In the genomic region with DNA sequence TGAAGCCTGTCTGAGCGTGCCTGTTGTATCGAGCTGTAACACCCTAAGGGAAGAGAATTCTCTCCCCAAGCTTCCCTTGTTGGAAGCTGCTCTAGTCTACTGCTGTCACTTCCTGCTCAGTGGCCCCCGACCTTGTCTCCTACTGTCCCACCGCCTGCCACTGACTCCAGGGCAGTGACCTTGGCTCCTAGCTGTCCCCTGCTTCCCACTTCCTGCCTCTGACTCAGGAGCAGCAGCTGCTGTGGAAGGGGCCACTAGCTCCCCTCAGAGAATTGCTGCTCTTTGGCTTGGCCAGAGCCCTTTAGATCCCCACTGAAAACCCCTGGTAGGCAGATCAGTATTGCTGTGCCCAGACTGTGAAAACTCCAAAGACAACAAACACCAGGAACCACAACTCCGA, we compare ENCODE assay signal across 10 mouse cellular contexts. TPM values are rescaled to one million over a fixed set of nuclear protein-coding genes. Genes with fewer than 3 reads are reported as not detected.
DNase-seq lines count a peak whose midpoint lies in the region; ATAC-seq lines count a peak whose summit lies in the region.
"Had no signal": no experiment of that assay in that cellular context is flagged by ENCODE, and none has a peak within 500 bp of the region (broad histone marks: within the 10 kb centered on the region; RNA-seq: fewer than 3 reads in every experiment).

No protein-coding gene starts in this region.

- H3K27me3 ChIP-seq in kidney, embryonic 14.5 days (ENCODE audit: control insufficient read depth, insufficient read depth, low read length): no peaks in the 10 kb centered on the region
- H3K27me3 ChIP-seq: limb, embryonic 13.5 days had no signal

- H3K27ac ChIP-seq in kidney, embryonic 14.5 days (ENCODE audit: low read depth, low read length): no peak overlapping the region
- H3K27ac ChIP-seq: limb, embryonic 13.5 days had no signal

- H3K4me1 ChIP-seq in kidney, embryonic 14.5 days (ENCODE audit: control insufficient read depth, insufficient read depth, low read length): peaks cover 7% of the 10 kb centered on the region; the same call in 1 of the 2 replicates

- DNase-seq in adrenal gland, adult (ENCODE audit: inconsistent age in 2 of 2, low spot score in 1 of 2): peak; percentile 45 to 79
- no peak for DNase-seq in adrenal gland, postnatal 25 days
- DNase-seq in kidney, adult 18-20 months: peak; percentile 23
- DNase-seq in 416B (ENCODE audit: low read depth): peak; percentile 56
- peak; percentile 56 to 58 for DNase-seq in kidney, postnatal 36 days
- no peak for DNase-seq in right cerebral cortex, postnatal 10 days (ENCODE audit: low spot score in 2 of 2)
- no peak for DNase-seq in right cerebral cortex, postnatal 4 days

- no peaks in the 10 kb centered on the region for H3K36me3 ChIP-seq in kidney, embryonic 14.5 days (ENCODE audit: control insufficient read depth, insufficient read depth, low read length)

- no peak overlapping the region for H3K4me2 ChIP-seq in kidney, embryonic 14.5 days (replicated peaks; ENCODE audit: low read depth, low read length)
- H3K4me2 ChIP-seq: limb, embryonic 13.5 days had no signal

- WGBS in kidney, embryonic 14.5 days: 24% methylated on average over 5 of the region's 5 CpGs

- no peak for ATAC-seq in kidney, embryonic 14.5 days (ENCODE audit: low FRiP score, low TSS enrichment)
- ATAC-seq: forebrain, embryonic 16.5 days had no signal

- H3K9ac ChIP-seq in kidney, embryonic 14.5 days (ENCODE audit: low read depth, low read length): no peak overlapping the region
- H3K9ac ChIP-seq: limb, embryonic 13.5 days had no signal

- H3K9me3 ChIP-seq in kidney, embryonic 14.5 days (ENCODE audit: control insufficient read depth, low read length): no peaks in the 10 kb centered on the region
- H3K9me3 ChIP-seq: limb, embryonic 13.5 days had no signal

- no peak overlapping the region for H3K4me3 ChIP-seq in kidney, embryonic 14.5 days (ENCODE audit: low read length)
- H3K4me3 ChIP-seq: limb, embryonic 13.5 days had no signal

RNA-seq across cellular contexts. Expression of a gene that starts 17.7 kb away (rescaled TPM):
- total RNA-seq in adrenal gland, postnatal 25 days (2021): 16.6 and 19.7 TPM in 2 replicates
- polyA plus RNA-seq in kidney, embryonic 14.5 days (2014; fragmentation: Nextera tagmentation; extraction: Ambion mirVana): 11.6 and 18.6 TPM in 2 replicates

RNA-seq across cellular contexts. Expression of a gene that starts 22.8 kb away (rescaled TPM):
- total RNA-seq in adrenal gland, postnatal 25 days (2021): 24.7 and 32.5 TPM in 2 replicates
- polyA plus RNA-seq in kidney, embryonic 14.5 days (2014; fragmentation: Nextera tagmentation; extraction: Ambion mirVana): 6.0 and 8.0 TPM in 2 replicates

RNA-seq across cellular contexts. Expression of a gene that starts 46.7 kb away (rescaled TPM):
- total RNA-seq in adrenal gland, postnatal 25 days (2021): 2.4 and 2.8 TPM in 2 replicates
- polyA plus RNA-seq in kidney, embryonic 14.5 days (2014; fragmentation: Nextera tagmentation; extraction: Ambion mirVana): 0.17 and 0.41 TPM in 2 replicates

Comparison
In these comparisons a context has a peak if more than half of its experiments do, and no peak if none do; other contexts are left out.
1. DNase-seq: peak in adrenal gland, adult (2 of 2), kidney, adult 18-20 months (single experiment), 416B (single experiment) and kidney, postnatal 36 days (2 of 2); none in adrenal gland, postnatal 25 days (single experiment), right cerebral cortex, postnatal 10 days (0 of 2) and right cerebral cortex, postnatal 4 days (single experiment).